Mouse (Mus musculus): ENCODE measurements around the gene Ppp1r12b.

GRCm38 (mm10) chr1:134998231-134998630, 42.5 kb upstream of the Ppp1r12b start:
- no peak for TF ChIP-seq TCF12 (IDR thresholded peaks at IDR 0.05; ENCODE audit: insufficient read depth, poor library complexity, severe bottlenecking)
- no peak for TF ChIP-seq CEBPB (IDR thresholded peaks at IDR 0.05; ENCODE audit: insufficient read depth, poor library complexity, severe bottlenecking)
- no peak for TF ChIP-seq USF1 (IDR thresholded peaks at IDR 0.05; ENCODE audit: low read depth)
